Mouse (Mus musculus) ES-E14 (cell line): ENCODE results near the gene Sfxn3.

Experiments
- HCFC1 ChIP-seq: IDR thresholded peaks from 2 replicates; pipeline ENCODE4 v1.6.1; 2012; ENCODE audit warnings: low read length, inconsistent platforms, borderline replicate concordance; ENCODE audit not compliant: insufficient read depth
- MAFK ChIP-seq: IDR thresholded peaks from 2 replicates; pipeline ENCODE4 v1.6.1; 2014; ENCODE audit warnings: mild to moderate bottlenecking, low read depth, low read length, inconsistent platforms; ENCODE audit not compliant: insufficient read depth
- ZNF384 ChIP-seq: IDR thresholded peaks from 2 replicates; pipeline ENCODE4 v1.6.1; 2012; ENCODE audit warnings: low read depth, low read length, inconsistent platforms

DNA sequence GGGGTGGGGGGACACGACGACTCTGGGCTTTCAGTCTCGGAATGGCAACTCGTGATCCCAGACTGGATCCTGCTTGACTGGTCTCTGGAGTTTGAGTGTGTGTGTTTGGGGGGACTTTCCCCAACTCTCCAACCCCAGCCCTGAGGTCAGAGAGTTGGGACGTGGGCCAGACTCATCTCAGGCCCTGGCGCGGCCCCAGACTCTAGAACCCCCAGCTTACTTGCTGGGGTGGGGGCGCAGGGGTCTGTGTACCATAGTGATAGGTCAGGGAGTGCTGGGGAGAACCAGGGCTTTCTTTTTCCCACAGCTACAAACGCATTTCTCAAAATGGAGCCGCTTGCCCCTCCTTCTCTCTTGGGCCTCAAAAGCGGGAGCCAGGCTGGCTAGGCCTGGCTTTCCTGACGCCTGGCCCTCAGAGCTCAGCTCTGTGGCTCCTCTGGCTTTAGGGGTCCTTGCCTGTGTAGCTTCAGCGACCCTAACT, 28.9 kb upstream of the Sfxn3 start:
- TF ChIP-seq ZNF384 (no peak), MAFK (no peak), HCFC1 (no peak)
